Mouse (Mus musculus): ENCODE data around the gene Med9.

Gene Med9

GRCm38 (mm10) chr11:60001231-60001980 lies 53.4 kb downstream of the Med9 start:
- DNase-seq, result no peak

- DNase-seq, result no peak
Measured at GRCm38 (mm10) chr11:60003811-60004210, 55.8 kb downstream of the Med9 start.

GRCm38 (mm10) chr11:60004716-60005115 lies 56.7 kb downstream of the Med9 start:
- DNase-seq, result no peak

- DNase-seq, result no peak
Measured at GRCm38 (mm10) chr11:60005866-60006265, 57.9 kb downstream of the Med9 start.

GRCm38 (mm10) chr11:60009451-60009850 lies 61.4 kb downstream of the Med9 start:
- no peak for DNase-seq

GRCm38 (mm10) chr11:60011516-60011915 lies 63.5 kb downstream of the Med9 start:
- DNase-seq, result no peak

Measured in right cerebral cortex, postnatal 14 days (tissue).